Mouse (Mus musculus) ES-Bruce4 (cell line): Measurements from ENCODE around the gene Nprl3. TPM values are rescaled to one million over a fixed set of nuclear protein-coding genes. Genes with fewer than 3 reads are reported as not detected.
A peak's percentile ranks its signal among the peaks of the same experiment; 100 is the strongest.

Source experiments
- H3K27ac ChIP-seq: 2 replicates; pipeline ENCODE4 v1.5.1; 2012; ENCODE audit warnings: low read length, inconsistent platforms; ENCODE audit not compliant: insufficient read depth
- H3K27me3 ChIP-seq: 2 replicates; pipeline ENCODE4 v1.6.1; 2012; ENCODE audit warnings: mild to moderate bottlenecking, low read length, inconsistent platforms; ENCODE audit not compliant: control insufficient read depth, poor library complexity, insufficient read depth, severe bottlenecking
- H3K36me3 ChIP-seq: 2 replicates; pipeline ENCODE4 v1.6.1; 2012; ENCODE audit warnings: inconsistent platforms, mild to moderate bottlenecking, low read length, moderate library complexity; ENCODE audit not compliant: control insufficient read depth, poor library complexity, insufficient read depth, severe bottlenecking
- H3K4me1 ChIP-seq: one replicate; pipeline ENCODE4 v1.8.1; 2011; ENCODE audit warnings: low read length; ENCODE audit not compliant: control insufficient read depth, insufficient read depth
- H3K4me3 ChIP-seq: 2 replicates; pipeline ENCODE4 v1.5.1; 2011; ENCODE audit warnings: low read depth, mild to moderate bottlenecking, low read length
- H3K9ac ChIP-seq: 2 replicates; pipeline ENCODE4 v1.6.1; 2012; ENCODE audit warnings: low read depth, mild to moderate bottlenecking, inconsistent platforms; ENCODE audit not compliant: poor library complexity, severe bottlenecking
- H3K9me3 ChIP-seq: replicated peaks from 2 replicates; pipeline ENCODE4 v1.6.1; 2012; ENCODE audit warnings: mild to moderate bottlenecking, low read length, inconsistent platforms; ENCODE audit not compliant: control insufficient read depth, poor library complexity, insufficient read depth, severe bottlenecking
- CTCF ChIP-seq: IDR thresholded peaks from one replicate; pipeline ENCODE4 v1.8.1; 2011; ENCODE audit warnings: low read depth, low read length
- EP300 ChIP-seq: IDR thresholded peaks from 2 replicates; pipeline ENCODE4 v1.6.1; 2011; ENCODE audit warnings: low read depth, low read length; ENCODE audit not compliant: insufficient read depth
- POLR2A ChIP-seq: IDR thresholded peaks from one replicate; pipeline ENCODE4 v1.8.1; 2011; ENCODE audit warnings: low read length; ENCODE audit not compliant: insufficient read depth
- polyA plus RNA-seq: library from polyadenylated mRNA; stranded (reverse); fragments of >200 nt; gene quantifications from 2 replicates; pipeline ENCODE4 v1.2.4, GENCODE M21; 2011; ENCODE audit warnings: low read depth; ENCODE audit not compliant: missing spikeins, insufficient read depth, insufficient read length

The Nprl3 gene
- polyA plus RNA-seq, 1 experiment, result 31.6 TPM

DNA sequence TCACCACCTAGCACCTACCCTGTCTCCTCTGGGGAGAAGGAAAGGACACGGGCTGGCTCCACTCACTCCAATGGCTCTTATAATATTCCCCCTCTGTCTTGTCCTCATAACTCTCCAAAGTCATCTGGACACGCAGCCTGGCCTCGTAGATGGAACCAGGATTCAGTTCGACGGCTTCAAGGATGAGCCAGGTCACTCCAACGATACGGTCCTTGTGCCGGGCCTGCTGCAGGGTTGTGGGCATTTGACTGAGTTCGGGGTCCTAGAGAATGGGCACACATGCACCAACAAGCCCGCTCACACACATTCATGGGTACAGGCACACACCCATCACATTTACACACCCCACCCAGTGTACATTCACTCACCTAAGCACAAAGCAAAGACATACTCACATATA is 74.4 kb downstream of the Nprl3 start:
- H3K4me3 ChIP-seq, result no peak overlapping the region
- H3K27me3 ChIP-seq, result no peaks in the 10 kb centered on the region
- H3K27ac ChIP-seq, result no peak overlapping the region
- no peaks in the 10 kb centered on the region for H3K4me1 ChIP-seq
- no peaks in the 10 kb centered on the region for H3K36me3 ChIP-seq
- TF ChIP-seq POLR2A (no peak), CTCF (no peak), EP300 (no peak)
- no peak overlapping the region for H3K9ac ChIP-seq
- H3K9me3 ChIP-seq, result no peaks in the 10 kb centered on the region

DNA sequence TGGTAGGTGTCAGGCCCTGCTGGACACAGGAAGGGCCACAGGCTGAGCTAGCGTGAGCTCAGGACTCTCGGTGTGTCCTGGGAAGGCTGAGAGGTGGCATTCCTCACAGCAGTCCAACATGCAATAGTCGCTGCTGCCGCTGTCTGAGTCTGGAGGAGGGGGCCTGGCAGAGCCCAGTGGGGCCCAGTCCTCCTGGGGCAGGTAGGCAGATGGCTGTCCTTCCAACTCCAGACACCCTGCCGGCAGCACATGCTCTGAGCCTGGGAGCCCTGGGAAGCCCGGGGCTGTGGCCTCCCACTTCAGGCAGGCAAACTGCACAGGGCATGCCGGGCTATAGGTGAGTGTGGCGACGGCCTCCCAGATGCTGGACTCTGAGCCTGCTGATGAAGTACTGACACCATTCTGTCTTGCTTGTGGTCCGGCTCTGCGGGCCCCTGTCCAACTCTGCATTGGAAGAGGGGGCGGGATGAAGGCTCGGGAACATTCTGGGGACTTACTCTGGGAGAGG is 76.8 kb downstream of the Nprl3 start:
- no peak overlapping the region for H3K27ac ChIP-seq
- H3K9me3 ChIP-seq, result no peaks in the 10 kb centered on the region
- H3K27me3 ChIP-seq, result no peaks in the 10 kb centered on the region
- H3K4me3 ChIP-seq, result no peak overlapping the region
- H3K9ac ChIP-seq, result no peak overlapping the region
- no peaks in the 10 kb centered on the region for H3K4me1 ChIP-seq
- no peaks in the 10 kb centered on the region for H3K36me3 ChIP-seq
- TF ChIP-seq CTCF, result no peak
- TF ChIP-seq POLR2A, result no peak
- TF ChIP-seq EP300, result no peak

DNA sequence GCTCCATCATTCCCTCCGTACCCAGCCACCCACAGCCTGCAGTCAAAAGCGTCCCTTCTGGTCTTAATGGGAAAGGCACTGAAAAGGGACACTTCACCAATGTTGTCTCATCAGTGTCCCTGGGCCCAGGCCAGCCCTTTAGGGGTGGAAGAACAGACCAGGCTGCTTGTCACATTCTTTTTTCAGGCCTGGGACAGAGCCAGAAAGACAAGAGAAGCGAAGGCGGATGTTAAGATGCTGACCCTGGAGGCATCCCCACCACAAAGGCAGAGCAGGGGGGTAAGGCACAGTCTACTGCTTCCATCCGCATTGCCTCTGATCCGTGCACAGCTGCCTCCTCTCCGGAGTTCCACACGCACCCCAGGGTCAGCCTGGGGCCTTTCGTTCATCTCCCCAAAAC is 77.4 kb downstream of the Nprl3 start:
- Histone ChIP-seq H3K4me1 (no peaks in the 10 kb centered on the region), H3K27me3 (no peaks in the 10 kb centered on the region), H3K27ac (no peak overlapping the region), H3K36me3 (no peaks in the 10 kb centered on the region), H3K4me3 (no peak overlapping the region), H3K9ac (no peak overlapping the region), H3K9me3 (no peaks in the 10 kb centered on the region)
- no peak for TF ChIP-seq CTCF

DNA sequence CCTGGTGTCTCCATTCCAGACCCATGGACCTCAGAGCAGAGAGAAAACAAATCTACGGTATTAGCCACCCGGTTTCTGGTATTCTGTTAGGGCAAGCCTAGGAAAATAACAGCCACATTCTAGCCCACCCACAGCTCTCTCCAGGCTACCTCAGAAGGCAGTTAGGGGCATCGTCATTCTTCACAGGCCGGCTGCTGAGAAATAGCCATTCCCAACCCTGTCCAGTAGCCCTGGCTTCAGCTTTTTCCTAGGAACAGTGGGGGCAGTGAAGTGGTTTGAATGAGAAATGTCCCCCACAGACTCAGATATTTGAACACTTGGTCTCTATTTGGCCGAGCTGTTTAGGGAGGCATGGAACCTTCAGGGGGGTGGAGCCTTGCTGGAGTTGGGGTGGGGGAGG is 78.1 kb downstream of the Nprl3 start:
- Histone ChIP-seq H3K9ac (no peak overlapping the region), H3K4me3 (no peak overlapping the region), H3K27ac (no peak overlapping the region), H3K36me3 (no peaks in the 10 kb centered on the region), H3K27me3 (no peaks in the 10 kb centered on the region), H3K9me3 (no peaks in the 10 kb centered on the region), H3K4me1 (no peaks in the 10 kb centered on the region)
- TF ChIP-seq CTCF, result no peak
- no peak for TF ChIP-seq POLR2A
- TF ChIP-seq EP300, result no peak

DNA sequence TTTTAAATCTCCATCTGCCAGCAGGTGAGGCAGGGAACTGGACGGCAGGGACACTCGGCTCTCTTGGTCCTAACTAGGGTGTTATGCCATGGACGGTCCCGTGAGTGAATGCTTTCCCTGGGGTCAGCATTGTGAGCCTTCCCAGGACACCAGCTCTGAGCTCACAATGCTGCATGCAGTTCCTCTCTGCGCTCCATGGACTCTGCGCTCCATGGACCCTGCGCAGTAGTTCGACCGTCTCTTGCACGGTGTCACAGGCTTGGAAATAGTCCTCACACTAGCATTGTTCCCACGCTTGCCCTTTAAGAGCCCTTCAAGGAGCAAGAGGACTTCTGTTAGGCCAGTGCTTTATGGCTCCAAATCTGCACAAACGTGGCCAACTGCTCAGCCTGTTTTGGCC is 78.6 kb downstream of the Nprl3 start:
- no peak overlapping the region for H3K27ac ChIP-seq

DNA sequence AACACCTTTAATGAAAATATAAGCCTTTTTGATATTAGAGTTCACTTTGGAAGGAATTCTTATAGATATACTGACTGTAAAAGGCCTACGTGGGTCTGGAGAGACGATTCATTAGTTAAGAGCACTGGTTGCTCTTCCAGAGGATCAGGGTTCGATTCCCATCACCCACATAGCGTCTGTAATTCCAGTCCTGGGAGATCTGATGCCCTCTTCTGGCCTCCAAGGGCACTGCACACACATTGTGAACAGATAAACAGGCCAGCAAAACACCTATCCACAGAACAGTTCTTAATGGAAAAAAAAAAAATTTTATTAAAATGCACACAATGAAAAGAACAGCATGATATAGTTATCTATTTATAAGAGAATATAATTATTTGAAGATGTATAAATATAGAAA is 80.3 kb downstream of the Nprl3 start:
- H3K4me1 ChIP-seq, result no peaks in the 10 kb centered on the region
- TF ChIP-seq EP300 (no peak), CTCF (peak; percentile 42), POLR2A (no peak)
- no peak overlapping the region for H3K9ac ChIP-seq
- no peaks in the 10 kb centered on the region for H3K9me3 ChIP-seq
- no peak overlapping the region for H3K27ac ChIP-seq
- H3K27me3 ChIP-seq, result no peaks in the 10 kb centered on the region
- no peaks in the 10 kb centered on the region for H3K36me3 ChIP-seq
- no peak overlapping the region for H3K4me3 ChIP-seq

More for the DNA sequence above, 78.6 kb downstream of the Nprl3 start:
- TF ChIP-seq POLR2A (no peak), EP300 (no peak), CTCF (no peak)
- Histone ChIP-seq H3K4me1 (no peaks in the 10 kb centered on the region), H3K27me3 (no peaks in the 10 kb centered on the region), H3K36me3 (no peaks in the 10 kb centered on the region), H3K9ac (no peak overlapping the region), H3K9me3 (no peaks in the 10 kb centered on the region), H3K4me3 (no peak overlapping the region)
